Mouse (Mus musculus): ENCODE data around the gene Kifc1.

GRCm38 (mm10) chr17:33844196-33844595 lies 46.3 kb downstream of the Kifc1 start:
- no peak for TF ChIP-seq CTCF (conservative IDR thresholded peaks at IDR 0.05 in 1 of 2, IDR thresholded peaks at IDR 0.05 in 1 of 2; ENCODE audit: low read depth in 2 of 2, low read length in 2 of 2)
- no peak for TF ChIP-seq NRF1 (IDR thresholded peaks at IDR 0.05; ENCODE audit: low read depth, low read length)
- TF ChIP-seq JUND (conservative IDR thresholded peaks at IDR 0.05; ENCODE audit: low read depth, low read length) = no peak
- no peak for TF ChIP-seq RCOR1 (conservative IDR thresholded peaks at IDR 0.05; ENCODE audit: low read depth, low read length)
- TF ChIP-seq ETS1 (conservative IDR thresholded peaks at IDR 0.05; ENCODE audit: low read depth, low read length) = no peak
- TF ChIP-seq POLR2A (IDR thresholded peaks at IDR 0.05; ENCODE audit: low read depth, low read length) = no peak
- no peak for TF ChIP-seq MAX (IDR thresholded peaks at IDR 0.05; ENCODE audit: low read length)
- no peak for TF ChIP-seq PAX5 (IDR thresholded peaks at IDR 0.05; ENCODE audit: low read length)
- no peak for TF ChIP-seq EP300 (IDR thresholded peaks at IDR 0.05; ENCODE audit: low read length)
- TF ChIP-seq POLR2AphosphoS2 (IDR thresholded peaks at IDR 0.05; ENCODE audit: low read depth, low read length) = no peak
